Mouse (Mus musculus) liver, embryonic 14.5 days (tissue): Measurements from ENCODE around the gene Srsf11. TPM values are rescaled to one million over a fixed set of nuclear protein-coding genes. Genes with fewer than 3 reads are reported as not detected.

Experiments
- ATAC-seq: fragments of 200-750 bp; cut with Nextera tagmentation; 2 replicates; pipeline ENCODE4 v1.8.0; 2017; ENCODE audit warnings: moderate number of reproducible peaks, mild to moderate bottlenecking, moderate library complexity; ENCODE audit not compliant: insufficient read depth
- DNase-seq, 3 experiments: peaks; one replicate each; pipeline ENCODE4 v3.0.0-alpha.2; 2012 to 2013; ENCODE audit warnings: low read depth in 3 of 3, low spot score in 3 of 3
- H3K27ac ChIP-seq: fragments of 300-500 bp; sonication (generic); 2 replicates; pipeline ENCODE4 v1.5.1; 2014; ENCODE audit warnings: moderate library complexity, mild to moderate bottlenecking, control low read depth, inconsistent platforms
- H3K27me3 ChIP-seq: fragments of 300-500 bp; sonication (generic); 2 replicates; pipeline ENCODE4 v1.6.1; 2014; ENCODE audit warnings: mild to moderate bottlenecking, low read length, moderate library complexity; ENCODE audit not compliant: control insufficient read depth, insufficient read depth
- H3K36me3 ChIP-seq: fragments of 300-500 bp; sonication (generic); replicated peaks from 2 replicates; pipeline ENCODE4 v1.6.1; 2014; ENCODE audit warnings: low read depth; ENCODE audit not compliant: control insufficient read depth, insufficient read depth
- H3K4me1 ChIP-seq, 2 experiments: fragments of 200-500 bp in 1 of 2; fragments of 300-500 bp in 1 of 2; sonication (generic) in 1 of 2; replicated peaks; 2 replicates each; pipeline ENCODE4 v1.6.1; 2012 to 2014; ENCODE audit warnings: antibody characterized with exemption in 1 of 2, inconsistent platforms in 1 of 2, low read length in 1 of 2; ENCODE audit not compliant: control insufficient read depth in 2 of 2, insufficient read depth in 2 of 2
- H3K4me2 ChIP-seq: fragments of 300-500 bp; sonication (generic); 2 replicates; pipeline ENCODE4 v1.6.1; 2014; ENCODE audit warnings: low read depth, mild to moderate bottlenecking, control low read depth, moderate library complexity
- H3K4me3 ChIP-seq, 2 experiments: fragments of 200-500 bp in 1 of 2; fragments of 300-500 bp in 1 of 2; sonication (generic) in 1 of 2; 2 replicates each; pipeline ENCODE4 v1.5.1; 2012 to 2014; ENCODE audit warnings: low read depth in 2 of 2, low read length in 2 of 2, mild to moderate bottlenecking in 2 of 2, control low read depth in 1 of 2, inconsistent platforms in 1 of 2, moderate library complexity in 1 of 2; ENCODE audit not compliant: insufficient read depth in 1 of 2
- H3K9ac ChIP-seq: fragments of 300-500 bp; sonication (generic); replicated peaks from 2 replicates; pipeline ENCODE4 v1.6.1; 2014; ENCODE audit warnings: mild to moderate bottlenecking, control low read depth, moderate library complexity
- H3K9me3 ChIP-seq: fragments of 300-500 bp; sonication (generic); 2 replicates; pipeline ENCODE4 v1.6.1; 2016; ENCODE audit warnings: low read length, mixed read lengths; ENCODE audit not compliant: control insufficient read depth
- CTCF ChIP-seq: IDR thresholded peaks from 2 replicates; pipeline ENCODE4 v1.5.1; 2016; ENCODE audit warnings: antibody characterized with exemption, low read depth, control low read depth
- EP300 ChIP-seq: IDR thresholded peaks from 2 replicates; pipeline ENCODE4 v1.6.1; 2016; ENCODE audit warnings: antibody characterized with exemption, low read depth
- WGBS: fragments of 180-500 bp; shearing (Covaris S2); extraction: QIAGEN DNeasy Blood & Tissue Kit; methylation state at CpG from one replicate; pipeline ENCODE4 v1.1.7; 2014; ENCODE audit not compliant: insufficient replicate concordance; 5-methylcytosine and 5-hydroxymethylcytosine counted together
- polyA plus RNA-seq, 2 experiments: library from polyadenylated mRNA; depleted of rRNA in 1 of 2; stranded (reverse) in 1 of 2; unstranded in 1 of 2; fragments of >200 nt; fragmentation: Nextera tagmentation in 1 of 2; extraction: Ambion mirVana in 1 of 2; gene quantifications; 2 replicates each; pipeline versions ENCODE4 v1.2.1 to v1.2.3; 2012 to 2014

Gene Srsf11
- polyA plus RNA-seq (2012; rRNA removed) (105 and 116 TPM in 2 replicates), polyA plus RNA-seq (2014; fragmentation: Nextera tagmentation; extraction: Ambion mirVana) (91.0 and 101 TPM in 2 replicates)

DNA sequence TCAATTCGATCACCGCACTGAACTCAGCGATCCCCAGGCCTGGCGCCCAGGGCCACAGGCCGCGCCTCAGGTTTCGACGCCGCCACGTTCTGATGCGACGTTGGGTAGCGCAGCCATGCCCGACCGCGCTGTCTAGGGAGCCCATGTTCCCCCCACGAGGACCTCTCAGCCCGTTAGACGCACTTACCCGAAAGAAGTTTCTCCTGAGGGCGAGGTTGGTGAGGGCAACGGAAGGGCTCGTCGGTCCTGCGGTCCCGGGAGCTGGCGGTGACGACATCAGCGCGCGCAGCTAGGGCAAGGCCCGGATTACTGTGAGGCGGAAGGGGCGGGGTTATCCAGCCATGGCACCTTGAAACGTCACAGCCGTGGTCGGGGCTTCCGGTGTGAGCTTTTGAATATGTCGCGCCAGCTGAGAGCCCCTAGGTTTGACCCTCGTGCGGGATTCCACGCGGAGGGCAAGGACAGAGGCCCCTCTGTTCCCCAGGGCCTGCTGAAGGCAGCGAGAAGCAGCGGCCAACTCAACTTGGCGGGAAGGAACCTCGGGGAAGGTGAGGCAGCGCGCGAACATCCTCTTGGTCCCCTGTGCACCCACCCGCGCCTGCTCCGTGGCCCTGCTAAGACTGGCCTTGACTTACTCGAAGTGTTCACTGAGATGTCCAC lies at the start of gene Srsf11, which contains the start of gene Lrrc40:
TSS of gene Srsf11 (minus strand) at position 311 of the 660 bp plus-strand sequence.
TSS of gene Lrrc40 (plus strand) at position 334 of the 660 bp plus-strand sequence.
- H3K4me3 ChIP-seq = peak within 1 kb of the TSS; percentile 89 to 96
- no peaks in the 10 kb centered on the region for H3K36me3 ChIP-seq
- no peak for TF ChIP-seq CTCF
- TF ChIP-seq EP300 = no peak
- H3K27ac ChIP-seq = peak within 1 kb of the TSS; percentile 79
- H3K4me1 ChIP-seq = peaks cover 8 to 15% of the 10 kb centered on the region in 2 experiments
- WGBS = under 1% methylated on average over 55 of the region's 55 CpGs
- H3K4me2 ChIP-seq = peak within 1 kb of the TSS; percentile 93
- H3K9me3 ChIP-seq = no peaks in the 10 kb centered on the region
- DNase-seq (peak; percentile 89 to 91 (median 90)), ATAC-seq (peak; percentile 91)
- peak within 1 kb of the TSS; percentile 86 for H3K9ac ChIP-seq
- no peaks in the 10 kb centered on the region for H3K27me3 ChIP-seq

DNA sequence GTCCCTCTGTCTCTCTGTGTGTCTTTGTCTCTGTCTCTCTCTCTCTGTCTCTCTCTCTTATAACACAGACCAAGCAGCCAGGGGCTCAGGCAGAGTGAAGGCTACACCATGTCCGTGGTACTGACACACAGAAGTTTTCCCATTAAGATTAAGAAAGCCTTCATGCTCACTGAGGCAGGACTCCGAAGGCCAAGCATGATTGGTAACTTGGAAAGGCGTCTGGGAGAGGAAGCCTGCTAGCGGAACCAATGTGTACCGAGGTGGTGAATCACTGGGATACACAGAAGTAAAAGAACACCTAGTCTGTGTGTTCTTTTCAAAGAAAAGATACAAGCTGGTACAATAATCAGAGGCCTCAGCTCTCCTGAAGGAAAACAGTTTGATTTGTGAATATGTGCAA lies 41.4 kb upstream of the Srsf11 start:
- no peak overlapping the region for H3K9ac ChIP-seq
- no peak overlapping the region for H3K4me2 ChIP-seq
- WGBS = 64% methylated on average over 5 of the region's 5 CpGs
- H3K4me3 ChIP-seq = no peak overlapping the region
- TF ChIP-seq EP300 (no peak), CTCF (no peak)
- no peak for ATAC-seq
- H3K4me1 ChIP-seq = no peaks in the 10 kb centered on the region
- no peaks in the 10 kb centered on the region for H3K27me3 ChIP-seq
- H3K36me3 ChIP-seq = no peaks in the 10 kb centered on the region
- H3K9me3 ChIP-seq = no peaks in the 10 kb centered on the region
- H3K27ac ChIP-seq = no peak overlapping the region
- no peak for DNase-seq

DNA sequence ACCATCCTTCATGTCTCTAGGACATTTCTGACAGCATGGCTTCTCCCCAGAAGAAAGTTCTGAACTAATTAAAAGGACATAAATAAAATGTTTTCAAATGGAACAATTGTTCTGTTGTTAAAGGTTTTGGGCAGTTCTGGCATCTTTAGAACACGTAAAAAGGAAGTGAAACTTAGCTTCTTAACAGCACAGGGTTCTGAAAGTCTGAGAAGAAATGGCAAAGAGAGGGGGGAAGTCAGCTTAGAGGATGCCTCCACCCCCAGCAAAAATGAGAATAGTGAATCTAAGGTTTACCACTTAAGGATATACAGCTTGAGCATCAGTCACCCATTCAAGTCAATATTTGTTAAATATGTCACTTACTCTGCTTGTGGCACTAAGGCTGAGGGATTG lies 40.9 kb upstream of the Srsf11 start:
- DNase-seq (no peak), ATAC-seq (no peak)
- H3K9me3 ChIP-seq = no peaks in the 10 kb centered on the region
- WGBS = 13% methylated on average over 1 of the region's 1 CpGs
- H3K4me1 ChIP-seq = no peaks in the 10 kb centered on the region
- no peak overlapping the region for H3K9ac ChIP-seq
- no peaks in the 10 kb centered on the region for H3K27me3 ChIP-seq
- no peak overlapping the region for H3K4me2 ChIP-seq
- H3K4me3 ChIP-seq = no peak overlapping the region
- H3K36me3 ChIP-seq = no peaks in the 10 kb centered on the region
- H3K27ac ChIP-seq = no peak overlapping the region
- TF ChIP-seq CTCF (no peak), EP300 (no peak)

DNA sequence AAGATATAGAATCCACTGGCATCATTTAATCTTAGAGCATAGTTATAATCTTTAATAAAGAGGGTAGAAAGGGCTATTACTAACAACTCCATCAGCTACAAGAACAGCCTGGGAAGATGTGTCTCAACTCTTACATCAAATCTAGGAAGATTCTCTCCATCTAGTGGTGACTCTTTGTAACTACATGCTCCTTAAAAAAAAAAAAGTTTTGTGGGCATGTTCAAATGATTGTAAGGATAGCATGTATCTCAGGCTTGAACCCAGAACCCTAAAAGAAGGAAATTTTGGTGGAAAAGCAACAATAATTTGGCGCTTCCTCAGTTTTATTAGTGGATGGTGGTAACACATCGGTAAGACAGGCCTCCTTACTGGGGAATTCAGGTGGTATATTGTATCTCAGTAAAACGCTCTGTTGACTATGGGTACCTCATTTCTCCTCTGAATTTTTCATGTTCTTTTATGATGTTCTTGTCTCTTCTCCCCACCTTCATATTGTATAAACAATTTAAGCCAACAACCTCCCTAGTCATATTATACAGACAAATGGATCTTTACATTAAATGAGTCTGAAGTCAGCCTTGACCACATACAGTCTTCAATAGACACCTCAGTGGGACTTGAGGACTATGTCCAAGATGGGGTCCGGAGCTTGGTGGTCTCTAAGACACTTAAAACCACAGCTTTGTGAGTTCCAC lies 40.4 kb upstream of the Srsf11 start:
- DNase-seq (peak in 2 of 3 experiments; percentile 6 to 23), ATAC-seq (no peak)

DNA sequence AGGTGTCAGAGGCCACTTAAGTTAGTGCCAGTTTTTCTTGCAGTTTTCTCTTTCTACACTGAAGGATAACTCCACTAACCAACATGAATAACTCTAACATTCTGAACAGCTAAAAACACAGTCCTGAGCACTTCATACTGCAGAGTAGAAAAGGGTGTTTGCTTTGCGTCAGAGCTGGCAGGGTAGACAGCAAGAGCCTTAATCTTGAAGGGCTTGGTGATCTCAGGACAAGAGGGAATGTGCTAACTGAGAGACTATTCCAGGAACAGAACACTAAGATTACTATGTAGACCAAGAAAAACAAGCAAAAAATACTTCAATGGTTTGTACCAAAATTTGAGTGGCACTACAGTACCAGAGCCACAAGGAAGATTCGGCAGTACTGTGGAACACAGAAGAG lies 38.6 kb upstream of the Srsf11 start:
- TF ChIP-seq EP300 = no peak
- no peak for TF ChIP-seq CTCF
- no peak overlapping the region for H3K27ac ChIP-seq
- 66% methylated on average over 2 of the region's 2 CpGs for WGBS
- no peaks in the 10 kb centered on the region for H3K9me3 ChIP-seq
- no peak overlapping the region for H3K9ac ChIP-seq
- H3K4me2 ChIP-seq = no peak overlapping the region
- H3K4me3 ChIP-seq = no peak overlapping the region
- no peak for ATAC-seq
- no peaks in the 10 kb centered on the region for H3K36me3 ChIP-seq
- H3K27me3 ChIP-seq = no peaks in the 10 kb centered on the region
- H3K4me1 ChIP-seq = no peaks in the 10 kb centered on the region
- DNase-seq = no peak

More for the DNA sequence above, 40.4 kb upstream of the Srsf11 start:
- Histone ChIP-seq H3K4me2 (no peak overlapping the region), H3K9me3 (no peaks in the 10 kb centered on the region), H3K36me3 (no peaks in the 10 kb centered on the region), H3K4me1 (no peaks in the 10 kb centered on the region), H3K27me3 (no peaks in the 10 kb centered on the region), H3K27ac (no peak overlapping the region), H3K9ac (no peak overlapping the region), H3K4me3 (no peak overlapping the region)
- 24% methylated on average over 4 of the region's 4 CpGs for WGBS
- TF ChIP-seq EP300 = no peak
- peak; percentile 56; the same call in 1 of the 2 replicates for TF ChIP-seq CTCF
